In the genomic region with DNA sequence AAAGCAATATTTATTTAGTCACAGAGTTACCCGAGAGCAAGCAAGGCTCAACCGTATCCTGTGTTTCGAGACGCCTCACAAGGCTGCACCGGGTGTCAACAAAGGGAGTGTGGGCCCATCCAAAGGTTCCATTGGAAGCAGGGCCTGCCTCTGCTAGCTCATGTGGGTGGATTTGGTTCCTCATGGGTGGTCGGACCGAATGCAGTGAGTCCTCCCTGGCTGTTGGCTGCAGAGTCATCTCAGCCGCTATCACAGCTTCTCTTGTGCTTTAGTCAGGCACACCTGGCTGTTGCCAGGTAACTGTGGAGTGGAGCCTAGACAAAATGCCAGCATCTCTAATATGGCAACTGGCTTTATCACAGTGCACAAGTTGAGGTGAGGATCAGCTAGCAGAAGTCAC, we compare ENCODE assay signal across 22 mouse cellular contexts. TPM values are rescaled to one million over a fixed set of nuclear protein-coding genes. Genes with fewer than 3 reads are reported as not detected.
"Had no signal": no experiment of that assay in that cellular context is flagged by ENCODE, and none has a peak within 500 bp of the region (broad histone marks: within the 10 kb centered on the region; RNA-seq: fewer than 3 reads in every experiment).

No protein-coding gene starts in this region.

- H3K4me2 ChIP-seq: lung, embryonic 15.5 days; midbrain, embryonic 11.5 days; midbrain, embryonic 13.5 days; midbrain, embryonic 15.5 days; neural tube, embryonic 12.5 days; stomach, embryonic 15.5 days had no signal

- H3K4me1 ChIP-seq: lung, embryonic 15.5 days; megakaryocyte, embryonic 14.5 days; midbrain, embryonic 13.5 days; midbrain, embryonic 15.5 days; neural tube, embryonic 12.5 days; stomach, embryonic 15.5 days had no signal

- H3K27ac ChIP-seq: lung, embryonic 15.5 days; macrophage; midbrain, embryonic 13.5 days; midbrain, embryonic 15.5 days; neural tube, embryonic 12.5 days; stomach, embryonic 15.5 days; stomach, postnatal 0 days had no signal

- H3K27me3 ChIP-seq: lung, embryonic 15.5 days; midbrain, embryonic 13.5 days; midbrain, embryonic 15.5 days; neural tube, embryonic 12.5 days; stomach, embryonic 15.5 days had no signal

- H3K4me3 ChIP-seq: lung, embryonic 15.5 days; megakaryocyte, embryonic 14.5 days; midbrain, embryonic 13.5 days; midbrain, embryonic 15.5 days; neural tube, embryonic 12.5 days; stomach, embryonic 15.5 days had no signal

- H3K9me3 ChIP-seq: lung, embryonic 15.5 days; midbrain, embryonic 13.5 days; midbrain, embryonic 15.5 days; neural tube, embryonic 12.5 days; stomach, embryonic 15.5 days had no signal

- DNase-seq: lung, adult 2 months; lung, postnatal 14 days; lung, postnatal 36 days; right cerebral cortex, postnatal 14 days; thymus, adult 2 months; thymus, postnatal 25 days; thymus, postnatal 4 days had no signal

- ATAC-seq: lung, postnatal 0 days; midbrain, embryonic 13.5 days; midbrain, embryonic 15.5 days had no signal

- H3K9ac ChIP-seq: lung, embryonic 15.5 days; midbrain, embryonic 13.5 days; midbrain, embryonic 15.5 days; neural tube, embryonic 12.5 days; stomach, embryonic 15.5 days had no signal

- H3K36me3 ChIP-seq: lung, embryonic 15.5 days; midbrain, embryonic 13.5 days; midbrain, embryonic 15.5 days; neural tube, embryonic 12.5 days; stomach, embryonic 15.5 days had no signal

RNA-seq across cellular contexts. Expression of gene Il9, which starts 18.6 kb away (rescaled TPM):
- polyA plus RNA-seq: lung, adult 2 months; lung, embryonic 15.5 days; lung, postnatal 0 days; macrophage; midbrain, embryonic 11.5 days; midbrain, embryonic 13.5 days; midbrain, embryonic 15.5 days; midbrain, postnatal 0 days; neural tube, embryonic 12.5 days; neural tube, embryonic 14.5 days; spleen, adult 2 months; stomach, embryonic 15.5 days; stomach, postnatal 0 days; urinary bladder, adult 2 months had no signal

RNA-seq across cellular contexts. Expression of gene Lect2, which starts 47.7 kb away (rescaled TPM):
- polyA plus RNA-seq: lung, adult 2 months; lung, embryonic 15.5 days; lung, postnatal 0 days; macrophage; midbrain, embryonic 11.5 days; midbrain, embryonic 13.5 days; midbrain, embryonic 15.5 days; midbrain, postnatal 0 days; neural tube, embryonic 12.5 days; neural tube, embryonic 14.5 days; spleen, adult 2 months; testis, adult 2 months; thymus, adult 2 months; urinary bladder, adult 2 months had no signal
